Mouse (Mus musculus): Measurements from ENCODE around the gene Diaph2.

GRCm38 (mm10) chrX:129833887-129834286 is 84.3 kb downstream of the Diaph2 start:
- TF ChIP-seq CTCF (IDR thresholded peaks at IDR 0.05; ENCODE audit: low read depth) (no peak), EP300 (IDR thresholded peaks at IDR 0.05; ENCODE audit: low read depth) (no peak)

Data from heart, postnatal 0 days (tissue).